Mouse (Mus musculus): Measurements from ENCODE around the gene Ropn1l.

DNA sequence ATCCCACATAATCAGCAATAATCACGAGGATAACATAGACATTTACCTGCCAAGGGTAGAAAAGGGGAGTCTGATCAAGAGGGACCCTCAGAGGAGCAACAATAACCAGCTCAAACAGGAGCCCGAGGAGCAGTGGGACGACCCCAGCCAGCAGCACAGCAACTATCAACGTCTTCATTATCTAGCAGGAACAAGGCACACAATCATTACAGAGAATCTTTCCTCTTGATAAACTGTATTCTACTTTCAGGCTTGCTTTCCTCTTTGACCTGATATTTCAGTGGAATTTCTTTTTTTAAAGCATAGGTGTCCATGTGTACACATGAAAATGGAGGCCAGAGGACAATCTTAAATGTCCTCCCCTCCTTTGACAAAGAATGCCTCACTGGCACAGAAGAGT, 16.0 kb upstream of the Ropn1l start:
- TF ChIP-seq CTCF (conservative IDR thresholded peaks at IDR 0.05 in 1 of 2, IDR thresholded peaks at IDR 0.05 in 1 of 2; ENCODE audit: low read depth in 2 of 2, low read length in 2 of 2), result no peak
- no peak for TF ChIP-seq BHLHE40 (IDR thresholded peaks at IDR 0.05; ENCODE audit: low read depth, low read length)
- TF ChIP-seq MAFK (IDR thresholded peaks at IDR 0.05; ENCODE audit: insufficient replicate concordance, low read length), result no peak
- no peak for TF ChIP-seq EP300 (IDR thresholded peaks at IDR 0.05; ENCODE audit: low read length)
- TF ChIP-seq NRF1 (IDR thresholded peaks at IDR 0.05; ENCODE audit: low read depth, low read length), result no peak
- no peak for TF ChIP-seq POLR2A (IDR thresholded peaks at IDR 0.05; ENCODE audit: low read depth, low read length)
- no peak for TF ChIP-seq TBP (conservative IDR thresholded peaks at IDR 0.05; ENCODE audit: low read depth, low read length)
- TF ChIP-seq SMC3 (IDR thresholded peaks at IDR 0.05; ENCODE audit: low read depth, low read length), result no peak
- TF ChIP-seq TCF12 (IDR thresholded peaks at IDR 0.05; ENCODE audit: low read depth, low read length), result no peak
- TF ChIP-seq MAZ (IDR thresholded peaks at IDR 0.05; ENCODE audit: low read depth, low read length), result no peak
